Mouse (Mus musculus) ES-E14 (cell line): ENCODE results near the gene Wdhd1.

Source experiments
- HCFC1 ChIP-seq: IDR thresholded peaks from 2 replicates; pipeline ENCODE4 v1.6.1; 2012; ENCODE audit warnings: low read length, inconsistent platforms, borderline replicate concordance; ENCODE audit not compliant: insufficient read depth
- ZC3H11A ChIP-seq: IDR thresholded peaks from 2 replicates; pipeline ENCODE4 v1.6.1; 2012; ENCODE audit warnings: low read depth, mild to moderate bottlenecking, inconsistent platforms, low read length, borderline replicate concordance
- ZNF384 ChIP-seq: IDR thresholded peaks from 2 replicates; pipeline ENCODE4 v1.6.1; 2012; ENCODE audit warnings: low read depth, low read length, inconsistent platforms

GRCm38 (mm10) chr14:47242753-47243152 is 33.9 kb downstream of the Wdhd1 start:
- TF ChIP-seq ZC3H11A (no peak), HCFC1 (no peak), ZNF384 (no peak)
